Mouse (Mus musculus): ENCODE measurements around the gene Chrne.

Chrne gene

DNA sequence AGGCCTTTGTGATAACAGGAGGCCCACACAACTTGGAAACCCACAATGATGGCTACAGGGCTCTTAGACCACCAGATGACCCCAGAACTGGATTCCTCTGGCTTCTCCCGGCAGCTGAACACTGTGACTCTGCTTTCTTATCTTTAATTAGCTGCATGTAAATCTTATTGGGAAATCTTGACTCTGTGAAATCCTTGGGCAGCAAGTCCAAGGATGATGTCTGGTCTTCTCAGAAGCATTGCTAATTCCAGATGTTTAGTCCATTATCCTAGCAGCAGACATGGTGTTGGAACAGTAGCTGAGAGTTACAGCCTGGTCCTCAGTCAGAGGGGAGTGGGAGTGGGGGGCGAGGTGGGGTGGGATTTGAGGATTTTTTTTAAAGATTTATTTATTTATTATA, 9.4 kb upstream of the Chrne start:
- DNase-seq (ENCODE audit: low spot score in 2 of 2): no peak

- DNase-seq (ENCODE audit: low spot score in 2 of 2): no peak
These were observed 7.9 kb upstream of the Chrne start for GRCm38 (mm10) chr11:70626877-70627276.

DNA sequence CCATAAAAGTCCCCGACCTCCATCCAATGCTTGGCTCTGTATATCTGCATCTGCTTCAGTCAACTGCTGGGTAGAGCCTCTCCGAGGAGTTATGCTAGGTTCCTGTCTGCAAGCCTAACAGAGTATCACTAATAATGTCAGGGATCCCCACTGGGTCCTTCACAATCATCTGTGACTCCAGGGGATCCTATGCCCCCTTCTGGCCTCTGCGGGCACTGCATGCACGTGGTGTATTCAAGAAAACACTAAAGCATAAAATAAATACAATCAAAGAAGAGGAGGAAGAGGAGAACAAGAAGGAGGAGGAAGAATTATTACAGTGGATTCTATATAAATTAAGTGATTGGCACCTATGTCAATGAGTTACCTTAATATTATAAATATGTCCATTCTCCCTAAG, 6.5 kb upstream of the Chrne start:
- no peak for DNase-seq (ENCODE audit: low spot score in 2 of 2)

GRCm38 (mm10) chr11:70623053-70623742, 4.2 kb upstream of the Chrne start:
- no peak for DNase-seq (ENCODE audit: low spot score in 2 of 2)

DNA sequence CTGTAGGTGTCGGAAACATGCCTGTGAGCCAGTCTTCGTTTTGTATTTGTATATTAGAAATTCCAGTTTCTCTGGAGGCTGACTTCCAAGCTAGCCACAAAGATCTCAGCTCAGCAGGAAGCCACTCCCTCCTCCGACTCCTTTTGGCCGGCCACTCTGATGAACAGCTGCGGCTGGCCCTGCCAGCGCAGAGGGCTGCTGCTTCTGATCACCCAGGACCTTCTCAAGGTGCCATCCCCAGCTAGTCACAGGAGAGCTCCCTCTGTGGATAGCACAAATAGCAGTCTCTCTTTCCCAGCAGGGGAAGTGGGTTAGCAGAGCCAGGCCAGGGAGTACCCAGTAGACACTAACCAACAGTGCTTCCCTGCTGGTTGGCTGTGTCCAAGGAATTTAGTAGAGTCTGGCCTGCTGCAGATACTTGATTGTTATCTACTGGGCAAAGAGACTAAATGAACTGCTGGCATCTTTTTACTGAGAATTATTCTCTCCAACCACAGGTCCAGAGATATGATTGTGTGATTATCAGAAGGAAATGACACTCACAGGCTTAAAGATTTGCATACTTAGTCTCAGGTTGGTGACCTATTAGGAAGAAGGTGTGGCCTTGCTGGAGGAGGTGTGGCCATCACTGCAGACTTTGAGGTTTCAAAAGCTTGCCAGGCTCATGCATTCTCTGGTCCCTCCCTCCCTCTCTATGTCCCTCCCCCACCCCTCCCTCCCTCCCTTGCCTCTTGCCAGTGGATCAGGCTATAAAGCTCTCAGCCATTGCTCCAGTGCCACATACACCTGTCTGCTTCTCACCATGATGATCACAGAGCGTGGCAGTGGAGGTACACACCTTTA, 3.2 kb upstream of the Chrne start:
- DNase-seq (ENCODE audit: low spot score in 2 of 2): no peak

- DNase-seq (ENCODE audit: low spot score in 2 of 2): no peak
These were observed 3.4 kb downstream of the Chrne start, which contains the start of gene 4930544D05Rik for GRCm38 (mm10) chr11:70615516-70616093. TSS of gene 4930544D05Rik (plus strand) at chr11:70615848.

- DNase-seq (ENCODE audit: low spot score in 2 of 2): peak in 1 of 2 experiments; percentile 37
These were observed 3.9 kb downstream of the Chrne start for GRCm38 (mm10) chr11:70615074-70615473.

GRCm38 (mm10) chr11:70612505-70612904, 6.5 kb downstream of the Chrne start:
- no peak for DNase-seq (ENCODE audit: low spot score in 2 of 2)

GRCm38 (mm10) chr11:70610752-70611151, 8.3 kb downstream of the Chrne start:
- no peak for DNase-seq (ENCODE audit: low spot score in 2 of 2)

DNA sequence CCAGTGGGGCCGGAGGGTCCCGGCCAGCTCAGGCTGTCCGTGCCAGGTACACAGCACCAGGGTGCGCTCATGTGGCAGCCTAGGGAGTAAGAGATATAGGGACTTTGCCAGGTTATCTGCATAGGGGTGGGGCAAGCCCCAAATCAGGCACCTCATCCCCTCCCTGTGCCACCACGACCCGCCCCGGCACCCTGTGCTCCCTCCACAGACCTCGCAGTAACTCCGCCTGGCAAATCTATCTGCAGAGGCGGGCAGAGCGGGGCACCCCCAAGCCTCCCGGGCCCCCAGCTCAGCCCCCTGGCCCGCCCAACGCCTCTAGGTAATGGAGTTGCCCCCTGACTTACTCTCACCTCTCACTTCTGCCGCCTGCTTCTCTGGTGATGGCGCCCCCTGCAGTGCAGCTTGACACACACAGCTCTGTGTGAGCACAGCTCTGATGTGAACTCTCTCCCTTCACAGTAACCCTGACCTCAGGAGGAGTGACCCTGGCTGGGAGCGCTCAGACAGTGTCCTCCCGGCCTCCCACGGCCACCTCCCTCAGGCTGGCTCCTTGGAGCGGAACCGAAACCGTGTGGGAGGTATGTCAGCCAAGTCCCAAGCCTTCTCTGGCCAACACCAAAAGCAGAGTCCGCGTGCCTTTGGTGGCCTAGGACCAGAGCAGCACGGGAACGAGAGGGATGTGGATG, 10.5 kb downstream of the Chrne start:
- DNase-seq (ENCODE audit: low spot score in 2 of 2): no peak

- no peak for DNase-seq (ENCODE audit: low spot score in 2 of 2)
These were observed 11.4 kb downstream of the Chrne start for GRCm38 (mm10) chr11:70607611-70608010.

DNA sequence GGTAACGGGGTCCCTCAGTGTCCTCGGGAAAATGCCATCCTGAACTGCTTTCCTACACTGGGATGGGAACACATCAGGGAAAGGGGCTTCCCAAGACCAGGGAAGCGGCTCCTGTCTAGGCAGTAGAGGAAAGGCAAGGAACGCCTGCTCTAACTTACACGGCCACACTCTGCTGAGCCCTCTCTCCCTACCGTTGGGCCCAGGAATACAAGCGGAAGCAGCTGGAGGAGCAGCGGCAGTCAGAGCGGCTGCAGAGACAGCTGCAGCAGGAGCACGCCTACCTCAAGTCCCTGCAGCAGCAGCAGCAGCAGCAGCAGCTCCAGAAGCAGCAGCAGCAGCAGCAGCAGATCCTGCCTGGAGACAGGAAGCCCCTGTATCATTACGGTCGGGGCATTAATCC, 12.3 kb downstream of the Chrne start:
- DNase-seq (ENCODE audit: low spot score in 2 of 2): no peak

DNA sequence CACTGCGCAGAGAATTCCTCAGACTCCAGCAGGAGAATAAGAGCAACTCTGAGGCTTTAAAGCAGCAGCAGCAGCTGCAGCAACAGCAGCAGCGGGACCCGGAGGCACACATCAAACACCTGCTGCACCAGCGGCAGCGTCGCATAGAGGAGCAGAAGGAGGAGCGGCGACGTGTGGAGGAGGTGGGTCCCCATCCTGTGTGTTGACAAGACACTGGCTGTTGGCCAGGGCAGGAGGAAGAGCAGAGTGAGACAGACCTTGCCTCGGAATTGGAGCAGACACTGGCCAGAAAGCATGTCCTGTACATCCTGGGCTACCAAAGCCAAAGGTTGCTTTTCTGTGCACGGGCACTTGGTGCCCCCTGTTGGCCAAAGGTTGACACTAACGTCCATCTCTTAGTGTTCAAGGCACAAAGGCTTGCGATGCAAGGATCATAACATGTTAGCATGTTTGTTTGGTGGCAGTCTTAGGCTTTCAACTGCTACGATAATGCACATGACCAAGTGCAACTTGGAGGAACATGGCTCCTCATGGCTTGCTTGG, 13.9 kb downstream of the Chrne start:
- peak; percentile 45 to 59 for DNase-seq (ENCODE audit: low spot score in 2 of 2)

GRCm38 (mm10) chr11:70598451-70598953, 20.5 kb downstream of the Chrne start:
- no peak for DNase-seq (ENCODE audit: low spot score in 2 of 2)

- no peak for DNase-seq (ENCODE audit: low spot score in 2 of 2)
These were observed 21.7 kb downstream of the Chrne start for GRCm38 (mm10) chr11:70597301-70597700.

- no peak for DNase-seq (ENCODE audit: low spot score in 2 of 2)
These were observed 22.9 kb downstream of the Chrne start for GRCm38 (mm10) chr11:70596094-70596493.

GRCm38 (mm10) chr11:70595638-70596037, 23.4 kb downstream of the Chrne start:
- DNase-seq (ENCODE audit: low spot score in 2 of 2): no peak

DNA sequence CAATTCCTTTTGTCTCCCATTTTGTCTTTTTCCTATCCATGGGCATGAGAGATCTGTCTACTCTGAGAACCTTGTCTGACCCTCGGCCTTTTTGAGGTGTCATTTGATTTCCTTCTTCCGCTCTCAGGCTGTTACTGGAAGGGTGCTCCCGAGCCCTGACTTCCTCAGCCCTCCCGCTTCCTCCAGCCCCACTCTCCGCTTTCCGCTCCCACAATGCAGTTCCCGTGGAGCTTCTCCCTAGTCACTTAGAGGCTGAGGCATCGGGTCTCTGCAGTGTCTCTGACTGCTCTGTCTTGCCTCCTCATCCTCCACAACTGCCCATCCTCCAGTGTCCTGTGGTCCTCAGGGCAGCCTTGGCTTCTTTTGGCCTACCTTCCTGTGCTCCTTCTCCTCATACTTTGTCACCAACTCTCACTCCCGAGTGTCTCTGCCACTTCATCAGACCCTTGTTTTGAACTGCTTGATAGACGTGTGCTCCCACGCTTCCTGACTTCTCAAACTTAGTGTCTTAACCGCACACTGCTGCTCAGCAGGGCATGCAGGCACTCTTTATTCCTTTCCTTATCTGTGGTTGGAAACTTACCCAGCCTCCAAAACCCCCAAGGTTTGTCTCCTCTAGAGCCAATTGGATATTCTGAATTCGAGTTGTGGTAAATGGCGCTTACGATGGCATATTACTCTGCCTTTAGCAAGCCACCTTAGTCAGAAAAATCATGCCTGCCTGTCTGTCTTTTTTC, 24.6 kb downstream of the Chrne start:
- DNase-seq (ENCODE audit: low spot score in 2 of 2): no peak

DNA sequence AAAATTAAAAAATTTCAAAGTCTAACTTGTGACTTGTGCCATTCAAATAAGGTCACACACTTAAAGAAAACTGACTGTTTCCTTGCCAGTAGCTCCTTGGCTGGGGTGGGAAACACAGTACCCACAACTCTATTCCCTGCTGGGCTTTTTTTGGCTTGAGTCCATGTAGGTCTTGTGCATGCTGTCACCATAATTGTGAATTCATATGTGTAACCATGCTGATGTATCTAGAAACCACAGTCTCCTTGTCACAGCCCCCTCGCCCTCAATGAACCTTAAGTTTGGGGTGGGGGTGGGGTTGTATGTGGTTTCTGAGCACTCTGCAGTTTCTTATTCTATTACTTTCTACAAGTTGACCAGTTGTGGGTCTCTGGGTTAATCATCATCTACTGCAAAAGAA, 27.3 kb downstream of the Chrne start:
- no peak for DNase-seq (ENCODE audit: low spot score in 2 of 2)

- no peak for DNase-seq (ENCODE audit: low spot score in 2 of 2)
These were observed 32.1 kb downstream of the Chrne start for GRCm38 (mm10) chr11:70586954-70587353.

- DNase-seq (ENCODE audit: low spot score in 2 of 2): no peak
These were observed 32.8 kb downstream of the Chrne start for GRCm38 (mm10) chr11:70586261-70586660.

Data from frontal cortex, postnatal 14 days (tissue).